Mouse (Mus musculus): Measurements from ENCODE around the gene Btg4. TPM values are rescaled to one million over a fixed set of nuclear protein-coding genes. Genes with fewer than 3 reads are reported as not detected.

Btg4 gene
- total RNA-seq (2015; ENCODE audit: low replicate concordance) (not detected in 2 replicates), total RNA-seq (2017; ENCODE audit: low replicate concordance) (not detected in 2 replicates)

- no peak for ATAC-seq (replicated peaks; ENCODE audit: low FRiP score, poor library complexity, severe bottlenecking)
These were observed at the start of gene Btg4 for GRCm38 (mm10) chr9:51060601-51061000. Gene Btg4, plus strand, starts transcription at chr9:51060901.

- no peak for ATAC-seq (replicated peaks; ENCODE audit: low FRiP score, poor library complexity, severe bottlenecking)
These were observed 47.1 kb upstream of the Btg4 start for GRCm38 (mm10) chr9:51013644-51014043.

- ATAC-seq (replicated peaks; ENCODE audit: low FRiP score, poor library complexity, severe bottlenecking) = no peak
These were observed 45.0 kb upstream of the Btg4 start for GRCm38 (mm10) chr9:51015732-51016131.

GRCm38 (mm10) chr9:51019670-51020069, 41.0 kb upstream of the Btg4 start:
- no peak for ATAC-seq (replicated peaks; ENCODE audit: low FRiP score, poor library complexity, severe bottlenecking)

GRCm38 (mm10) chr9:51020351-51020750, 40.4 kb upstream of the Btg4 start:
- ATAC-seq (replicated peaks; ENCODE audit: low FRiP score, poor library complexity, severe bottlenecking) = no peak

GRCm38 (mm10) chr9:51021123-51021795, 39.4 kb upstream of the Btg4 start:
- ATAC-seq (replicated peaks; ENCODE audit: low FRiP score, poor library complexity, severe bottlenecking) = no peak

- no peak for ATAC-seq (replicated peaks; ENCODE audit: low FRiP score, poor library complexity, severe bottlenecking)
These were observed 33.7 kb upstream of the Btg4 start for GRCm38 (mm10) chr9:51026952-51027351.

GRCm38 (mm10) chr9:51030147-51030546, 30.6 kb upstream of the Btg4 start:
- ATAC-seq (replicated peaks; ENCODE audit: low FRiP score, poor library complexity, severe bottlenecking) = no peak

GRCm38 (mm10) chr9:51031603-51032002, 29.1 kb upstream of the Btg4 start:
- ATAC-seq (replicated peaks; ENCODE audit: low FRiP score, poor library complexity, severe bottlenecking) = no peak

GRCm38 (mm10) chr9:51032291-51032690, 28.4 kb upstream of the Btg4 start:
- ATAC-seq (replicated peaks; ENCODE audit: low FRiP score, poor library complexity, severe bottlenecking) = no peak

GRCm38 (mm10) chr9:51032785-51033529, 27.7 kb upstream of the Btg4 start:
- ATAC-seq (replicated peaks; ENCODE audit: low FRiP score, poor library complexity, severe bottlenecking) = no peak

- no peak for ATAC-seq (replicated peaks; ENCODE audit: low FRiP score, poor library complexity, severe bottlenecking)
These were observed 19.2 kb upstream of the Btg4 start for GRCm38 (mm10) chr9:51041491-51041980.

- no peak for ATAC-seq (replicated peaks; ENCODE audit: low FRiP score, poor library complexity, severe bottlenecking)
These were observed 18.6 kb upstream of the Btg4 start for GRCm38 (mm10) chr9:51042136-51042535.

GRCm38 (mm10) chr9:51052180-51052579, 8.5 kb upstream of the Btg4 start:
- no peak for ATAC-seq (replicated peaks; ENCODE audit: low FRiP score, poor library complexity, severe bottlenecking)

GRCm38 (mm10) chr9:51056360-51057324, 4.1 kb upstream of the Btg4 start:
- ATAC-seq (replicated peaks; ENCODE audit: low FRiP score, poor library complexity, severe bottlenecking) = no peak

GRCm38 (mm10) chr9:51058951-51059521, 1.7 kb upstream of the Btg4 start:
- no peak for ATAC-seq (replicated peaks; ENCODE audit: low FRiP score, poor library complexity, severe bottlenecking)

- ATAC-seq (replicated peaks; ENCODE audit: low FRiP score, poor library complexity, severe bottlenecking) = no peak
These were observed 7.5 kb downstream of the Btg4 start for GRCm38 (mm10) chr9:51068202-51068601.

GRCm38 (mm10) chr9:51070801-51071200, 10.1 kb downstream of the Btg4 start:
- ATAC-seq (replicated peaks; ENCODE audit: low FRiP score, poor library complexity, severe bottlenecking) = no peak

GRCm38 (mm10) chr9:51075780-51076179, 15.1 kb downstream of the Btg4 start:
- no peak for ATAC-seq (replicated peaks; ENCODE audit: low FRiP score, poor library complexity, severe bottlenecking)
